In the genomic region with DNA sequence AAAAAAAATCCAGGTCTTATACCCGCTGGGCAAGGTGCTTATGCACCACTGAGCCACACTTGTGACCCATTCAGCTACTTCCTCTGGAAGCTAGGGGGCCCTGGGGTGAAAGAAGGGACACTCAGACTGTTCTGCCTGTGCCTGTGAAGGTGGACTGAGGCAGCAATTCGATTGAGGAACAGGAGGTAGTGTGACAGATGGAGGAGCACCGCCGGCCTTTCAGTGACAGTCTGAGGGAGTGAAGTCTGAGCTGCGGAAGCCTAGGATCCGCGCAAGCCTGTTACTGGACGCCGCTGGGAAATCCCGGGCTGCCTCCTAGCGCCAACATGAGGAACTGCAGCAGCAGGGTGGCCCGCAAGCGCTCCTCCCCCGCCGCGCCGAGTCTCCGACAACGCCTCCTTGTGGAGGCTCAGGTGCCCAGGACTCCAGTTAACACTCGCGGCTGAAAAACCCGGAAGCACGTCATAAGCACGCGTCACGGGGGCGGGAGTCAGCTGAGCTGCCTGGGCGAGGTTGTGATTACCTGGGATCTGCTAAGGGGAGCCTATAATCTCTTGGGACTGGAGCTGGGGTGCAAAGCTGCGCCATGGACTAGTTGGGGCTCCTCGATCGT, we compare ENCODE assay signal across 8 mouse cellular contexts. TPM values are rescaled to one million over a fixed set of nuclear protein-coding genes. Genes with fewer than 3 reads are reported as not detected.
DNase-seq lines count a peak whose midpoint lies in the region; ATAC-seq lines count a peak whose summit lies in the region.

A gene (plus strand): TSS at position 471 of the 613 bp plus-strand sequence.

- H3K36me3 ChIP-seq in forebrain, embryonic 14.5 days (ENCODE audit: control insufficient read depth, insufficient read depth, low read length) = peaks cover 33% of the 10 kb centered on the region
- peaks cover 30% of the 10 kb centered on the region for H3K36me3 ChIP-seq in neural tube, embryonic 15.5 days

- 0 out of 2 replicates have a peak within 1 kb of the TSS, but pooled peaks have one; percentile 49 for H3K27ac ChIP-seq in forebrain, embryonic 14.5 days (ENCODE audit: low read depth, low read length)
- H3K27ac ChIP-seq in neural tube, embryonic 15.5 days (replicated peaks) = peak within 1 kb of the TSS; percentile 76

- DNase-seq in ES-CJ7 (ENCODE audit: low read depth, low spot score) = peak; percentile 97
- DNase-seq in cerebellum, adult 11 months = peak; percentile 98
- peak; percentile 98 for DNase-seq in forebrain, embryonic 14.5 days (ENCODE audit: low spot score)
- peak; percentile 97 to 99 for DNase-seq in heart, postnatal 14 days
- DNase-seq in layer of hippocampus, adult 11-12 months (ENCODE audit: low spot score) = peak; percentile 98
- DNase-seq in lung, adult 18-20 months = peak; percentile 97 to 98
- peak; percentile 96 for DNase-seq in testis, postnatal 14 days (ENCODE audit: low spot score)

- H3K4me3 ChIP-seq in forebrain, embryonic 14.5 days (ENCODE audit: low read depth, low read length) = peak within 1 kb of the TSS; percentile 65
- H3K4me3 ChIP-seq in neural tube, embryonic 15.5 days (replicated peaks) = peak within 1 kb of the TSS; percentile 75

- intact Hi-C loops in heart, postnatal 14 days (cut with DNase I) = loop anchor here (1.0 to 5.0 kb wide), 2 partner anchors 37 to 251 kb away; no protein-coding TSS in a partner anchor

- peaks cover 7% of the 10 kb centered on the region for H3K4me1 ChIP-seq in forebrain, embryonic 14.5 days (ENCODE audit: control insufficient read depth, insufficient read depth, low read length)
- peaks cover 26% of the 10 kb centered on the region for H3K4me1 ChIP-seq in neural tube, embryonic 15.5 days

- peak within 1 kb of the TSS; percentile 71 for H3K4me2 ChIP-seq in forebrain, embryonic 14.5 days (ENCODE audit: low read length)
- H3K4me2 ChIP-seq in neural tube, embryonic 15.5 days = peak within 1 kb of the TSS; percentile 74

- H3K9me3 ChIP-seq in forebrain, embryonic 14.5 days (replicated peaks; ENCODE audit: control insufficient read depth, low read length) = no peaks in the 10 kb centered on the region
- H3K9me3 ChIP-seq in neural tube, embryonic 15.5 days (replicated peaks) = no peaks in the 10 kb centered on the region

- WGBS in forebrain, embryonic 14.5 days = under 1% methylated on average over 31 of the region's 31 CpGs
- WGBS in neural tube, embryonic 15.5 days = 1% methylated on average over 31 of the region's 31 CpGs

- H3K9ac ChIP-seq in forebrain, embryonic 14.5 days (ENCODE audit: low read length) = peak within 1 kb of the TSS; percentile 71
- peak within 1 kb of the TSS; percentile 81 for H3K9ac ChIP-seq in neural tube, embryonic 15.5 days (replicated peaks)

- ATAC-seq in forebrain, embryonic 14.5 days = peak; percentile 97
- ATAC-seq in neural tube, embryonic 15.5 days (ENCODE audit: low FRiP score) = peak; percentile 93

- no peaks in the 10 kb centered on the region for H3K27me3 ChIP-seq in forebrain, embryonic 14.5 days (replicated peaks; ENCODE audit: control insufficient read depth, insufficient read depth, low read length)
- H3K27me3 ChIP-seq in neural tube, embryonic 15.5 days (replicated peaks) = no peaks in the 10 kb centered on the region

RNA-seq across cellular contexts. Expression of the gene that starts here (rescaled TPM):
- polyA plus RNA-seq in forebrain, embryonic 14.5 days (2014; fragmentation: Nextera tagmentation; extraction: Ambion mirVana) = 12.0 and 19.9 TPM in 2 replicates
- total RNA-seq in heart, postnatal 14 days (2021) = 10 to 100 TPM; 12.8 to 13.3 TPM
- polyA plus RNA-seq in neural tube, embryonic 15.5 days (2015; fragmentation: Nextera tagmentation; extraction: Ambion mirVana) = 23.7 and 23.8 TPM in 2 replicates

Comparison
In these comparisons a context has a peak if more than half of its experiments do, and no peak if none do; other contexts are left out.
1. Peak in every context shown above with its lines: DNase-seq, ATAC-seq, H3K4me3 ChIP-seq and H3K27ac ChIP-seq.